Mouse (Mus musculus) induced T-regulatory cell, adult 2 months (primary cell): Measurements from ENCODE around the gene Irak4.

ENCODE experiments used
- DNase-seq: peaks from one replicate; pipeline ENCODE4 v3.0.0-alpha.2; 2012; ENCODE audit warnings: low read depth

Gene Irak4

GRCm38 (mm10) chr15:94620909-94621308 lies 77.5 kb downstream of the Irak4 start:
- no peak for DNase-seq

GRCm38 (mm10) chr15:94628463-94628829 lies 85.0 kb downstream of the Irak4 start:
- DNase-seq = no peak

GRCm38 (mm10) chr15:94628830-94629601 lies 85.6 kb downstream of the Irak4 start, which contains the start of gene Tmem117:
TSS of gene Tmem117 (plus strand) at chr15:94629232.
- no peak for DNase-seq

- no peak for DNase-seq
These were observed 87.1 kb downstream of the Irak4 start for GRCm38 (mm10) chr15:94630553-94630952.
